Mouse (Mus musculus) CH12F3 (cell line): ENCODE results near the gene Zscan4d.
"Not testable (repeated sequence)": the region's sequence is repeated elsewhere in the genome, so short reads cannot be mapped to it uniquely, and the experiment has no call there.

Source experiments
- in situ Hi-C: fragments of 300-500 bp; cut with MboI; formaldehyde crosslinking; loops from 2 replicates; pipeline ENCODE4 v1.14.3; 2020; ENCODE audit warnings: low sequenced_read_pairs

The Zscan4d gene

GRCm38 (mm10) chr7:11166059-11166458 is at the start of gene Zscan4d:
Gene Zscan4d (minus strand): TSS chr7:11166159.
- in situ Hi-C loops = not testable (repeated sequence)

GRCm38 (mm10) chr7:11158036-11158435 is 7.9 kb downstream of the Zscan4d start:
- in situ Hi-C loops = not testable (repeated sequence)
